Comparison of ENCODE assay signal across 8 mouse cellular contexts in the genomic region with DNA sequence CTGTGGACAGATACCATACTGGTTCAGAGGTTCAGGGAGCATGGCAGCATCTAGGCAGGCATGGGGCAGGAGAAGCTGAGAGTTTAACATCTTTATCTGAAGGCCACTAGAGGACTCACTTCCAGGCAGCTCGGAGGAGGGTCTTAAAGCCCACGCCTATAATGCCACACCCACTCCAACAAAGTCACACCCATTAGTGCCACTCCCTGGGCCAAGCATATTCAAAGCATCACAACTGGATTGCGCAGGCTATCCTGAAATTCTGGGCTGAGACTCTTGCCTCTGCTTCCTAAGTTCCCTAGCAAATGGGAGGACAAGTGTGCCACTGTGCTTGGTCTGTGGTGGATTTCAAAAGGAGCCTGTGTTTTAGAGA. TPM values are rescaled to one million over a fixed set of nuclear protein-coding genes. Genes with fewer than 3 reads are reported as not detected.
A peak's percentile ranks its signal among the peaks of the same experiment; 100 is the strongest.
DNase-seq lines count a peak whose midpoint lies in the region; ATAC-seq and TF ChIP-seq lines count a peak whose summit lies in the region.

No protein-coding gene starts in this region.

- H3K4me2 ChIP-seq in CH12.LX (ENCODE audit: insufficient read depth, low read depth, poor library complexity, severe bottlenecking) = peak overlapping the region; percentile 59
- H3K4me2 ChIP-seq in midbrain, embryonic 13.5 days (replicated peaks) = peak overlapping the region; percentile 42

- dilution Hi-C loops in CH12.LX (cut with MboI; ENCODE audit: extremely low pct_ligation_motif_present, extremely low pct_unique_long_range_greater_than_20kb, low sequenced_read_pairs) = no loop called here

- H3K27me3 ChIP-seq in CH12.LX (replicated peaks) = no peaks in the 10 kb centered on the region
- peaks cover 26% of the 10 kb centered on the region for H3K27me3 ChIP-seq in limb, embryonic 10.5 days (ENCODE audit: low read depth, poor library complexity, severe bottlenecking)
- peaks cover 4% of the 10 kb centered on the region; the same call in 1 of the 2 replicates for H3K27me3 ChIP-seq in midbrain, embryonic 13.5 days

- H3K4me3 ChIP-seq in CH12.LX (replicated peaks in 1 of 3; ENCODE audit: low read depth in 2 of 3, low read length in 2 of 3, poor library complexity in 1 of 3) = peak overlapping the region in 1 of 3 experiments; percentile 23
- peak overlapping the region; percentile 37 for H3K4me3 ChIP-seq in limb, embryonic 10.5 days
- H3K4me3 ChIP-seq in midbrain, embryonic 13.5 days (replicated peaks) = no peak overlapping the region

- DNase-seq in CH12.LX (ENCODE audit: extremely low read depth) = peak; percentile 85
- peak; percentile 94 for DNase-seq in ZHBTc4 (ENCODE audit: low read depth, low spot score)
- DNase-seq in limb, embryonic 10.5 days (ENCODE audit: low spot score) = peak; percentile 39
- DNase-seq in adrenal gland, postnatal 14 days = no peak
- no peak for DNase-seq in layer of hippocampus, postnatal 10 days (ENCODE audit: low spot score in 2 of 2)
- no peak for DNase-seq in ovary, postnatal 14 days (ENCODE audit: low spot score)

- no peak overlapping the region for H3K9ac ChIP-seq in CH12.LX (ENCODE audit: insufficient read depth, low read depth)
- H3K9ac ChIP-seq in midbrain, embryonic 13.5 days (replicated peaks) = no peak overlapping the region; the same call in 1 of the 2 replicates

- TF ChIP-seq CTCF in CH12.LX (conservative IDR thresholded peaks at IDR 0.05 in 1 of 2, IDR thresholded peaks at IDR 0.05 in 1 of 2; ENCODE audit: low read depth in 2 of 2, low read length in 2 of 2) = peak; percentile 14 to 65; a peak in 3 of 4 replicates

- in situ Hi-C loops in CH12.LX (cut with MboI; ENCODE audit: low pct_ligation_motif_present, low pct_unique_long_range_greater_than_20kb, low sequenced_read_pairs) = no loop called here

- H3K79me2 ChIP-seq in CH12.LX (replicated peaks; ENCODE audit: control insufficient read depth, extremely low read depth, insufficient read depth, poor library complexity, severe bottlenecking) = 0 out of 2 replicates have a peak, but pooled peaks cover 2% of the 10 kb centered on the region

- H3K27ac ChIP-seq in CH12.LX (ENCODE audit: insufficient read depth, low read depth) = peak overlapping the region; percentile 34; the same call in 1 of the 2 replicates
- H3K27ac ChIP-seq in limb, embryonic 10.5 days = peak overlapping the region; percentile 81
- H3K27ac ChIP-seq in midbrain, embryonic 13.5 days = 0 out of 2 replicates have a peak overlapping the region, but pooled peaks have one; percentile 63

- TF ChIP-seq RAD21 in CH12.LX (IDR thresholded peaks at IDR 0.05; ENCODE audit: low read depth, low read length) = peak; percentile 16

- peaks cover 4 to 40% of the 10 kb centered on the region in 2 experiments for H3K36me3 ChIP-seq in CH12.LX (replicated peaks in 1 of 2; ENCODE audit: control insufficient read depth in 1 of 2, insufficient read depth in 1 of 2, low read length in 1 of 2)
- no peaks in the 10 kb centered on the region for H3K36me3 ChIP-seq in limb, embryonic 10.5 days
- 0 out of 2 replicates have a peak, but pooled peaks cover 3% of the 10 kb centered on the region for H3K36me3 ChIP-seq in midbrain, embryonic 13.5 days

- no peak for TF ChIP-seq POLR2A in CH12.LX (IDR thresholded peaks at IDR 0.05; ENCODE audit: low read depth, low read length)

- peak; percentile 57 for ATAC-seq in granulocyte monocyte progenitor cell, adult 5-6 weeks (replicated peaks; ENCODE audit: poor library complexity, severe bottlenecking)
- ATAC-seq in midbrain, embryonic 13.5 days = peak; percentile 65

- H3K4me1 ChIP-seq in CH12.LX (ENCODE audit: control insufficient read depth in 1 of 2, insufficient read depth in 2 of 2) = peaks cover 24 to 63% of the 10 kb centered on the region in 2 experiments
- H3K4me1 ChIP-seq in limb, embryonic 10.5 days = peaks cover 31% of the 10 kb centered on the region
- peaks cover 40% of the 10 kb centered on the region for H3K4me1 ChIP-seq in midbrain, embryonic 13.5 days (replicated peaks)

- 4% methylated on average over 3 of the region's 3 CpGs for WGBS in limb, embryonic 10.5 days
- WGBS in midbrain, embryonic 13.5 days = 7% methylated on average over 3 of the region's 3 CpGs

- peaks cover 4% of the 10 kb centered on the region for H3K9me3 ChIP-seq in CH12.LX (replicated peaks; ENCODE audit: low read length)
- H3K9me3 ChIP-seq in limb, embryonic 10.5 days (replicated peaks) = no peaks in the 10 kb centered on the region
- H3K9me3 ChIP-seq in midbrain, embryonic 13.5 days = no peaks in the 10 kb centered on the region

- TF ChIP-seq EP300 in CH12.LX (IDR thresholded peaks at IDR 0.05; ENCODE audit: low read length) = no peak

TF ChIP-seq in CH12.LX, 34 proteins besides CTCF, POLR2A, EP300 and RAD21:
- TF ChIP-seq UBTF (IDR thresholded peaks at IDR 0.05; ENCODE audit: low read depth, low read length) (no peak), TBP (conservative IDR thresholded peaks at IDR 0.05; ENCODE audit: low read depth, low read length) (0 out of 2 replicates have a peak, but pooled peaks have one; percentile 19), ELF1 (IDR thresholded peaks at IDR 0.05; ENCODE audit: low read depth, low read length) (0 out of 2 replicates have a peak, but pooled peaks have one; percentile 7), ZKSCAN1 (IDR thresholded peaks at IDR 0.05; ENCODE audit: borderline replicate concordance, low read depth, low read length) (no peak), MXI1 (IDR thresholded peaks at IDR 0.05; ENCODE audit: low read depth, low read length) (peak; percentile 47; the same call in 1 of the 2 replicates), SIN3A (IDR thresholded peaks at IDR 0.05; ENCODE audit: low read length) (peak; percentile 66; the same call in 1 of the 2 replicates), POLR2AphosphoS2 (IDR thresholded peaks at IDR 0.05; ENCODE audit: low read depth, low read length) (no peak), JUN (IDR thresholded peaks at IDR 0.05; ENCODE audit: insufficient read depth, low read depth, low read length) (no peak), USF2 (conservative IDR thresholded peaks at IDR 0.05; ENCODE audit: low read depth, low read length) (no peak), MAX (IDR thresholded peaks at IDR 0.05; ENCODE audit: low read length) (0 out of 2 replicates have a peak, but pooled peaks have one; percentile 11), SMC3 (IDR thresholded peaks at IDR 0.05; ENCODE audit: low read depth, low read length) (peak; percentile 38), GABPA (IDR thresholded peaks at IDR 0.05; ENCODE audit: insufficient replicate concordance, low read depth, low read length) (no peak), NELFE (IDR thresholded peaks at IDR 0.05; ENCODE audit: low read depth, low read length) (no peak)

RNA-seq across cellular contexts. Expression of gene Acot7, which starts 7.2 kb away (rescaled TPM):
- total RNA-seq in CH12.LX (2012; rRNA removed) (55.1 and 61.6 TPM in 2 replicates), CH12.LX (2014; rRNA removed) (29.0 TPM in 2 replicates)
- polyA plus RNA-seq in CH12.LX (2012; ENCODE audit: insufficient read length, low read depth) = 71.1 and 83.3 TPM in 2 replicates
- total RNA-seq in granulocyte monocyte progenitor cell, adult 5-6 weeks (2014; fragmentation: Nextera tagmentation) = 124 and 134 TPM in 2 replicates
- 79.4 and 89.5 TPM in 2 replicates for total RNA-seq in granulocyte monocyte progenitor cell, adult 5-6 weeks (2017)
- 34.8 and 36.7 TPM in 2 replicates for polyA plus RNA-seq in limb, embryonic 10.5 days (2016; fragmentation: Nextera tagmentation; extraction: Ambion mirVana)
- 206 and 218 TPM in 2 replicates for polyA plus RNA-seq in midbrain, embryonic 13.5 days (2015; fragmentation: Nextera tagmentation; extraction: Ambion mirVana)
- total RNA-seq in adrenal gland, postnatal 14 days (2021) = 32.2 and 34.2 TPM in 2 replicates
- 100 to 1,000 TPM; 426 to 431 TPM for total RNA-seq in layer of hippocampus, postnatal 10 days (2021)

RNA-seq across cellular contexts. Expression of gene Hes2, which starts 26.5 kb away (rescaled TPM):
- total RNA-seq in CH12.LX (2012; rRNA removed) = not detected in 2 replicates
- total RNA-seq in CH12.LX (2014; rRNA removed) = not detected in 2 replicates
- not detected in 2 replicates for polyA plus RNA-seq in CH12.LX (2012; ENCODE audit: insufficient read length, low read depth)
- not detected in 2 replicates for total RNA-seq in granulocyte monocyte progenitor cell, adult 5-6 weeks (2014; fragmentation: Nextera tagmentation)
- total RNA-seq in granulocyte monocyte progenitor cell, adult 5-6 weeks (2017) = not detected in 2 replicates
- polyA plus RNA-seq in limb, embryonic 10.5 days (2016; fragmentation: Nextera tagmentation; extraction: Ambion mirVana) = not detected in 2 replicates
- 0.26 and 0.28 TPM in 2 replicates for polyA plus RNA-seq in midbrain, embryonic 13.5 days (2015; fragmentation: Nextera tagmentation; extraction: Ambion mirVana)
- total RNA-seq in adrenal gland, postnatal 14 days (2021) = not detected in 2 replicates
- total RNA-seq in layer of hippocampus, postnatal 10 days (2021) = not detected

RNA-seq across cellular contexts. Expression of gene Espn, which starts 33.0 kb away (rescaled TPM):
- total RNA-seq in CH12.LX (2012; rRNA removed) (0.04 and 0.25 TPM in 2 replicates), CH12.LX (2014; rRNA removed) (not detected in 2 replicates)
- 0.08 TPM in 1 of 2 replicates, not detected in the other for polyA plus RNA-seq in CH12.LX (2012; ENCODE audit: insufficient read length, low read depth)
- total RNA-seq in granulocyte monocyte progenitor cell, adult 5-6 weeks (2014; fragmentation: Nextera tagmentation) = 1.8 TPM in 1 of 2 replicates, not detected in the other
- total RNA-seq in granulocyte monocyte progenitor cell, adult 5-6 weeks (2017) = 0.43 TPM in 1 of 2 replicates, not detected in the other
- polyA plus RNA-seq in limb, embryonic 10.5 days (2016; fragmentation: Nextera tagmentation; extraction: Ambion mirVana) = 2.9 and 3.2 TPM in 2 replicates
- polyA plus RNA-seq in midbrain, embryonic 13.5 days (2015; fragmentation: Nextera tagmentation; extraction: Ambion mirVana) = 0.07 TPM in 1 of 2 replicates, not detected in the other
- total RNA-seq in adrenal gland, postnatal 14 days (2021) = 0.71 and 0.96 TPM in 2 replicates
- under 1 TPM; 0.62 to 0.78 TPM for total RNA-seq in layer of hippocampus, postnatal 10 days (2021)

Comparison
In these comparisons a context has a peak if more than half of its experiments do, and no peak if none do; other contexts are left out.
1. DNase-seq: peak in CH12.LX (single experiment), ZHBTc4 (single experiment) and limb, embryonic 10.5 days (single experiment); none in adrenal gland, postnatal 14 days (single experiment), layer of hippocampus, postnatal 10 days (0 of 2) and ovary, postnatal 14 days (single experiment).
2. Peak in every context shown above with its lines, with median percentiles within 50 percentile points of each other: H3K27ac ChIP-seq.